Mouse (Mus musculus) spleen, adult 2 months (tissue): Measurements from ENCODE around the gene Atp7a.

Source experiments
- CTCF ChIP-seq: fragments of 200-500 bp; IDR thresholded peaks from 2 replicates; pipeline ENCODE4 v1.5.1; 2011; ENCODE audit warnings: mild to moderate bottlenecking, inconsistent platforms; ENCODE audit not compliant: insufficient read depth, insufficient read length, insufficient replicate concordance; ENCODE audit errors: extremely low read depth
- POLR2A ChIP-seq: fragments of 200-500 bp; IDR thresholded peaks from 2 replicates; pipeline ENCODE4 v1.6.1; 2011; ENCODE audit warnings: low read depth, low read length, inconsistent platforms

DNA sequence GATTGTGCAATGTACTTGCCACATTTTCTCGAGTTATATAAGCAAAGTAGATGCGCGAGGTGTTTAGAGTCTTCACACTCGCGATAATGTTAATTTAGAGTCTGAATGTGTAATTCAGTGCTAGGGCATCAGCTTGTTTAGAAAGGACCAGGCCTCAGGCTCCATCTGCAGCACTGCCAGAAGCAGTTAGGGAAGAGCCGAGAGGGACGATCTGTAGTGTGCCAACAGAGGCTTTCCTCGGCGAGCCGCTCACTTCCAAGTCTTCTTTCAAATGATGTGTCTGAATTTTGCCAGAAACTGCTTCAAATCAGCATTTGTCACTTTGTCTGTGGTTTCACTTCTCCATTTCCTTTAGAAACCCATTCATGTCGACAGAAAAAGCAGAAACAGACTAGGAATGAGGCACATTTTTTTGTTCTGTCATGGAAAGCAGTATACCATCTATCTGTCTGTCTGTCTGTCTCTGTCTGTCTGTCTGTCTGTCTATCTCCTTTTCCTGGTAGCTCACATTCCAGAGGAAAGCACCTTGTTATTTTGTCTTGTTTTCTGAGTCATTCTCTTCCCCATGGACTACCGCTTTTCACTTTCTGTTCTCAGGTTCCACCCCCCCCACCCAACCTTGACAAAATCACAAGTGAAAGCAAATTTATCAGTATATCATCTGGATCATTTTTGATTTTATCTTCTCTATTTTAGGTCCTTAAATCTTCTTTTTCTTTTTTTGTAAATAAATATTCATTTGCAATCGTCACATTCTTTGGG is 112.4 kb downstream of the Atp7a start:
- TF ChIP-seq CTCF: no peak
- no peak for TF ChIP-seq POLR2A
